Mouse (Mus musculus) heart, embryonic 11.5 days (tissue): ENCODE measurements at regions not wholly inside any gene's neighbourhood (a gene's known extent, or its start where the extent isn't known, plus 50 kb on each side); places are given as distances from the start of the nearest gene placed in this dataset.

Experiments used
- ATAC-seq: fragments of 200-750 bp; cut with Nextera tagmentation; replicated peaks from 2 replicates; pipeline ENCODE4 v1.8.0; 2017; ENCODE audit warnings: moderate library complexity; ENCODE audit not compliant: insufficient number of reproducible peaks, low FRiP score, low TSS enrichment
- H3K27ac ChIP-seq: fragments of 300-500 bp; sonication (generic); 2 replicates; pipeline ENCODE4 v1.5.1; 2014; ENCODE audit warnings: mild to moderate bottlenecking, low read depth, low read length
- H3K27me3 ChIP-seq: fragments of 300-500 bp; sonication (generic); 2 replicates; pipeline ENCODE4 v1.6.1; 2014; ENCODE audit warnings: mild to moderate bottlenecking, low read length, mixed read lengths; ENCODE audit not compliant: control insufficient read depth, insufficient read depth
- H3K36me3 ChIP-seq: fragments of 300-500 bp; sonication (generic); 2 replicates; pipeline ENCODE4 v1.6.1; 2014; ENCODE audit warnings: mild to moderate bottlenecking, low read length, moderate library complexity, mixed read lengths; ENCODE audit not compliant: control insufficient read depth, insufficient read depth
- H3K4me1 ChIP-seq: fragments of 300-500 bp; sonication (generic); 2 replicates; pipeline ENCODE4 v1.6.1; 2014; ENCODE audit warnings: low read length; ENCODE audit not compliant: control insufficient read depth, insufficient read depth
- H3K4me2 ChIP-seq: fragments of 300-500 bp; sonication (generic); 2 replicates; pipeline ENCODE4 v1.6.1; 2014; ENCODE audit warnings: mild to moderate bottlenecking, moderate library complexity
- H3K4me3 ChIP-seq: fragments of 300-500 bp; sonication (generic); 2 replicates; pipeline ENCODE4 v1.5.1; 2014; ENCODE audit warnings: low read depth, low read length
- H3K9ac ChIP-seq: fragments of 300-500 bp; sonication (generic); 2 replicates; pipeline ENCODE4 v1.6.1; 2014; ENCODE audit warnings: mild to moderate bottlenecking, low read depth, low read length, moderate library complexity
- H3K9me3 ChIP-seq: fragments of 300-500 bp; sonication (generic); replicated peaks from 2 replicates; pipeline ENCODE4 v1.6.1; 2016; ENCODE audit warnings: low read length; ENCODE audit not compliant: control insufficient read depth
- WGBS: fragments of 180-500 bp; shearing (Covaris S2); extraction: QIAGEN DNeasy Blood & Tissue Kit; methylation state at CpG from one replicate; pipeline ENCODE4 v1.1.7; 2014; ENCODE audit not compliant: insufficient replicate concordance; 5-methylcytosine and 5-hydroxymethylcytosine counted together

DNA sequence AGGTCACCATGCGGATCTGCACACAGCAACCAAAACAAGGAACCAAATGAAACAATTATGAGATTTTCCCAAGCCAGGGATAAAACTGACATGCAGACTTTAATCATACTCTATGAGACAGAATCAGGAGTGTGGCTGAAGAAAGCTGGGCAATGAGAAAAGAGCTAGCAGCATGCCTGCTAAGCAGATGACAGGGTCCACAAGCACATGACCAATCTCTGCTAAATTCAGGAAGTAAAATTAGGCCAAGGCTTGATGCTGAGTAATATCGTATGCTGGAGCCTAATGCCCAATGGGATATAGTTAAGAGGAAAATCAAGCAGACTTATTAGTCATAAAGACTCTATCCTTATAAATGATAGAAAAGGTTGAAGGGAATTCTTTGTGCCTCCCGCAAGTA is 202.8 kb downstream of the Il15 start:
- Histone ChIP-seq H3K9me3 (no peaks in the 10 kb centered on the region), H3K36me3 (no peaks in the 10 kb centered on the region), H3K9ac (no peak overlapping the region), H3K4me1 (0 out of 2 replicates have a peak, but pooled peaks cover 3% of the 10 kb centered on the region), H3K27ac (no peak overlapping the region), H3K4me2 (no peak overlapping the region), H3K4me3 (no peak overlapping the region), H3K27me3 (no peaks in the 10 kb centered on the region)
- 92% methylated on average over 3 of the region's 3 CpGs for WGBS
- ATAC-seq = no peak

DNA sequence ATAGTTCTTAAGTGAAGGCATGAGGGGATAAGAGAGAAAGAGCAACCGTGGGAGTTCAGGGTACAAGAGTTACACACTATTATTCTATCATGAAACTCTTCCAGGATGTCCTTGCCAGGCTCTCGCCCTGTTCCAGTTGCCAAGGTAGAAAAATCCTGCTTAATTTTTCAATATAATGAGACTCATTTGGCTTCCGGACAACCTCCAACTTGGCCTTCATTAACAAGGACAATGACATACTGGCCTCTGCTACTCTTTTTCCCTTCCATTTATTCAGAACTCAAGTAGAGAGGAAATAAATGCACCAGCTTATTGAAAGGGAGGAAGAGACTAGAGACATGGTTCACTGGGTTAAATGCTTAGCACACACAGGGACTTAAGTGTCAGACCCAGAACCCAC is 206.5 kb downstream of the Il15 start:
- ATAC-seq = no peak
- Histone ChIP-seq H3K4me1 (0 out of 2 replicates have a peak, but pooled peaks cover 4% of the 10 kb centered on the region), H3K36me3 (no peaks in the 10 kb centered on the region), H3K9me3 (no peaks in the 10 kb centered on the region), H3K4me2 (no peak overlapping the region), H3K4me3 (no peak overlapping the region), H3K9ac (no peak overlapping the region), H3K27ac (no peak overlapping the region), H3K27me3 (no peaks in the 10 kb centered on the region)
- WGBS = 76% methylated on average over 3 of the region's 3 CpGs

DNA sequence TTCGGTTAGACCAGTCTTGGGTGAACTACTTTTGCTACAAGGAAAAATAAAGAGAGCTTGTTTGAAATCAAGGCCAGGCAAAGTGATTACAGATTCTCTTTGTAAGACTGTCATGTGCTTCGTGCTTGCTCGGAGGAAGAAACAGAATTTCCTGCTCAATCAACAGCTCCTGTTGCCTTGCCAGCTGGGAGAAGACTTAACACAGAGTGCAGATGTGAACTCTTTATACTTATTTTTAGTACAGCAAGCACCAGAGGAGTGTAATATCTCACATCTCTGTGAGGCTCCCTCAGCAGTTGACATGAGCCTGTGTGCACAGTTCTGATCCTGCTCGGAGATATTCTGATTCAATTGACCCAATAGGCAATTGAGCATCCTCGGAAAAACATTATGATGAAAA is 207.9 kb downstream of the Il15 start:
- no peak for ATAC-seq
- Histone ChIP-seq H3K9ac (no peak overlapping the region), H3K4me1 (0 out of 2 replicates have a peak, but pooled peaks cover 4% of the 10 kb centered on the region), H3K9me3 (no peaks in the 10 kb centered on the region), H3K4me2 (no peak overlapping the region), H3K27me3 (no peaks in the 10 kb centered on the region), H3K36me3 (no peaks in the 10 kb centered on the region), H3K27ac (no peak overlapping the region), H3K4me3 (no peak overlapping the region)
- 54% methylated on average over 5 of the region's 5 CpGs for WGBS

DNA sequence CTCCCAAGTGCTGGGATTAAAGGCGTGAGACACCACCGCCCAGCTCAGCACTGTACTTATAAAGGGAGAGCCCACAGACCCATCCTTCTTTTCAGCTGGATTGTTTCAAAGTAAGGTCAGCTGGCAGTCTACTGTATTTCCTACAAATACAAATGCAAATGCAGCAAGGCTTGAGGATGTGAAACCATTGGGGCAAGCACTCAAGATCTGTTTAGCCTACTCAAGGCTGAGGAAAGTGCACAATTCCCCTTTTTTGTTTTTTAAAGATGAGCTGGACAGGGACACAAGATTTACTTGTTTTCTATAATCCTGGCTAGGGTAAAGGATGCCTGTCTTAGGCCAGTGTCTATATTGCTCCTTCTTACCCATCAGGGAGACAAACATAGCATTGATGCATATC is 212.0 kb downstream of the Il15 start:
- H3K27me3 ChIP-seq = no peaks in the 10 kb centered on the region
- H3K36me3 ChIP-seq = no peaks in the 10 kb centered on the region
- no peaks in the 10 kb centered on the region for H3K9me3 ChIP-seq
- H3K27ac ChIP-seq = no peak overlapping the region
- 0 out of 2 replicates have a peak, but pooled peaks cover 9% of the 10 kb centered on the region for H3K4me1 ChIP-seq
- no peak overlapping the region for H3K9ac ChIP-seq
- H3K4me3 ChIP-seq = no peak overlapping the region
- H3K4me2 ChIP-seq = no peak overlapping the region
- no peak for ATAC-seq
- 90% methylated on average over 2 of the region's 2 CpGs for WGBS

DNA sequence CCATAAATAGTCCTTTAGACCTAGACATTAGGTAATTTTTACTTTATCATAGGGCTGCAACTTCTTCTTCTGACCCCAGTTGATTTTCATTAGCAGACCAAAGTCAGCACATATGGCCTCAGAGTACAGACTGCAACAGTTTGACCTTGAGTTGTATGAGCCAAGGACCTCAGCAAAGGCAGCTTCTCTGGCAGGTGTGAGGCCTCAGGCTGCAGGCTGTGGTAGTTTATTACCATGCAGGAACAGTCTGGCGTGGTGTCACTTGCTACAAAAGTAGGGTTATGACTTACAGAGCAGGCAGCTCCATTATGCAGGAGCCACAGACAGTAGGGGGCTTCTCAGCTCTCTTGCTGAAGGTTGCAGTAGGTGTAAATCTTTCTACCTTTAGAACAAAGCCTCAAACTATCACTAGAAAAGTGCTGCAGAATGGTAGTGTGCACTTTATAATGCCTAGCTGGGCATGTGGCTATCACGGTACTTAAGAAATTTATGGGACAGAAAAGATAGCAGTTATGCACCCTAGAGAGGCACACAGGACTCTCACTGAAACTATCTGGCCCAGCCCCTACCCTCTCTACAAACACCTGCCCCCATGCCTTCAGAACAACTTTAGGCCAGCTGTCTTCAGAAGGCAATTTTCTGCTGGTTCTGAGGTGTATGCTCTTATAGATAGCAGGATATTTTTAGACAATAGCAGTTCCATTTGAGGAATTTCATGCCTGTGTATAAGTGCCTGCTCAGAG is 215.7 kb downstream of the Il15 start:
- Histone ChIP-seq H3K9me3 (no peaks in the 10 kb centered on the region), H3K4me1 (0 out of 2 replicates have a peak, but pooled peaks cover 4% of the 10 kb centered on the region), H3K27ac (peak overlapping the region; percentile 64), H3K27me3 (no peaks in the 10 kb centered on the region), H3K36me3 (no peaks in the 10 kb centered on the region), H3K4me3 (no peak overlapping the region), H3K4me2 (no peak overlapping the region), H3K9ac (no peak overlapping the region)
- WGBS = 41% methylated on average over 2 of the region's 2 CpGs
- no peak for ATAC-seq

DNA sequence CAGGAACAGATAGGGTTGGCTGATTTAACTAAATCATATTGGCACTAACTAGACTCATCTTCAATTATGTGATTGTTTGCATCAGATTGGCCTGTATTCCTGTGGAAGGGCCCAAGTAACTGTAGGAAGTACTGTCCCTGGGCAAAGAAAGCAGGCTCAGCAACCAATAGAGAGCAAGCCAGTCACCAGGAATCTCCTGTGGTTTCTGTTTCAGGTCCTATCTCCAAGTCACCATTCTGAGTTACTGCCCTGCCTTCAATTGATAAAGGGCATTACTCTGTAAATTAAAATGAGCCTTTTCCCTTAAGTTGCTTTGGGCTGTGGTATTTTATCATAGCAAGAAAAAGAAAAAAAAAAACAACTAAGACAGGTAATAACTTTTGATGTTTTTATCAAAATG is 219.0 kb downstream of the Il15 start:
- Histone ChIP-seq H3K9ac (no peak overlapping the region), H3K4me1 (0 out of 2 replicates have a peak, but pooled peaks cover 4% of the 10 kb centered on the region), H3K27ac (no peak overlapping the region), H3K36me3 (no peaks in the 10 kb centered on the region), H3K4me3 (no peak overlapping the region), H3K27me3 (no peaks in the 10 kb centered on the region), H3K9me3 (no peaks in the 10 kb centered on the region), H3K4me2 (no peak overlapping the region)
- no peak for ATAC-seq
